Mouse (Mus musculus): ENCODE data around the gene Iqsec1. TPM values are rescaled to one million over a fixed set of nuclear protein-coding genes. Genes with fewer than 3 reads are reported as not detected.

Iqsec1 gene
- total RNA-seq, 2 experiments from 2014 or later = 207 to 221 TPM

DNA sequence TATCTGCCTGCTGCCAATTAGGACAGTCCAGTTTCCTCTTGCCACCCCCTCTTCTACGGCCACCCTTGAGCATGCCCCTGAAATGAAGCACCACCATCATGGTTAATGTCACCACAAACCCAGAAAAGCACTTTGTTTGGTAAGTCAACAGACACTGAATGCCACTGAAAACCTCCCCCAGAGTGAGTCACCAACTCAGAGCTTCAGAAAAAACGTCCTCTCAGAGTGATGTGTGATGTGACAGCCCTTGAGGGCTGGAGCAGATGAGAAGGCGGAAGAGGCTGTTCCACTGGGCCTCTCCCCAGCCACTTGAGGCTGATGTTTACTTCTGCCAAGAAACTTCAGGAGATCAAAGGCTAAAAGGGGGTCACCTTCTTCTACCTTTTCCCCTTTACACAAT is 4.4 kb downstream of the Iqsec1 start:
- intact Hi-C loops (cut with DNase I) = no loop called here
- no peak for DNase-seq (ENCODE audit: extremely low spot score in 1 of 2, low spot score in 2 of 2)

DNA sequence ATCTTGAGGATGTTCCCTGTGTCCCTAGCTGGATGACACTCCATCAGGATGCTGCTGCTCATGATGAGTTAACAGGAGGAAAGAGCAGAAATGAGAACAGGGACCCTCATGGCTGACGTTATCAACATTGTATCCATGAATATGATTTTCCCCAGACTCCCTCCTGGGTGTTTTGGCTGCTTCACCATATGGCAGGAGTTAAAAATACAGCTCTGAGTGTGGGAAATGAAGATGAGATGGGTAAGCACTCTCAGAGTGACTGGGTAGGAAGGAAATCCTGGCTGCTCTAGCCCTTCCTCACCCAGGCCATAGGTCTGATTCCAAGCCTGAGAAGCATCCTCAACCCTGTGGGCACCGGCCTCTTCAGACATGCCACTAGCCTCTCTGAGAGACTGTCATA is 14.2 kb downstream of the Iqsec1 start:
- intact Hi-C loops (cut with DNase I) = no loop called here
- DNase-seq (ENCODE audit: extremely low spot score in 1 of 2, low spot score in 2 of 2) = no peak

DNA sequence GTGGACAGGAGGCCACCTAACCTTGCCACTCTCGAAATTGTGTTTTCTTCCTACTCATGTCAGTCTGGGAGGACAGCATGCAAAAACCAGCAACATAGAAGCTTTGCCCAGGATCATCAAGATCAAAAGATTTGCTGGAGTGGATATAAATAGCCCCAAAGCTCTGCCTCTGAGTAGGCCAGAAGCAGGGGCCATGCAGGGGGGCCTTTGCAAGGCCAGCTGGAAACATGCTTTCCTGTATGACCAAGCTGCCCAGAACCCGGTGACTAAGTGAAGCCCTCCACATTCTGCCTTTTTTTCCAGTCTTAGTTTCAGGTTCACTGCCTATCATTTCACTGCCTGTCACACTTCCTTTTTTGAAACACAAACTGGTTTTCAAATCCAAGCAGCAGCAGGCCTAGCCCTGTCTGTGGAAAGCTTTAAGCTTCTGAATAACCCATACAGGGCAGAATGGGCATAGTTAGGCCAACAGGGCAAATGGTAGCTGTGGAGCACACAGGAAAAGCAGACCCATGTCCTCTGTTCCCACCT is 19.1 kb downstream of the Iqsec1 start:
- intact Hi-C loops (cut with DNase I) = no loop called here
- no peak for DNase-seq (ENCODE audit: extremely low spot score in 1 of 2, low spot score in 2 of 2)

DNA sequence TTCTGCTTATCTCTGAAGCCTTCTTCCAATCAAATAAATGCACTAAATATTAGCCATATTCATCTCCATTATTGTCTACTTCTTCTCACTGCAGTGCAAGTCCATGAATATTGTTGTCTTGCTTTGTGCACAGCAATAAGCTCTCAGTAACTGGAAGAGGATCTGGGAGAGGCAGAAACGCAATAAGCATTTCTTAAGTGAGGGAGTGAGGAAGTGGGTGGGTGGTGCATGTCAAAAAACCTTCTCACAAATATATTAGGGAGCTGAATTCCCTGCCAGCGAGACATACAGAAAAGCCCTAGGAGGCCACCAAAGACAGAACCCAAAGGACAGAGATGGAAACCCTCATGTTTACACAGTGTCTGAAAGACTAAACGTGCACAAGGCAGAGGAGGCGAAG is 35.1 kb downstream of the Iqsec1 start:
- DNase-seq (ENCODE audit: extremely low spot score in 1 of 2, low spot score in 2 of 2) = no peak
- intact Hi-C loops (cut with DNase I) = no loop called here

DNA sequence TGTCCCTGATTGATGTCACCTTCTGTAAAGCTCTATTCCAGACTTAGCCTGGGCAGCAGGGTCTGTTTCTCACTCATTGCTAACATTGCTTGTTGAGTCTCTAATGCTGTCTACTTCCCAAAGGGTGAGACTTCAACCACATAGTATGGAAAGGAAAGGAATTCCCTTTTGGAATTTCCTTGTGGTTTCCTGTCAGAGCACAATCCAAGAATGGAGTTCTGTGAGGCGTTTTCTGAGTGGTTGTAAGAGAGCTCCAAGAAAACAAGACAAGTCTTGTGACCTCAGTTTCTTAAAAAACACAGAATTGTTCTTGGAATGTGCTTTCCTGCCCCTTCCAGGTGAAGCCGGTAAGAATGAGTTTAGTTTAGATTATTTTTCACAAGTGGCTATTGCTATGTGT is 37.5 kb downstream of the Iqsec1 start:
- no peak for DNase-seq (ENCODE audit: extremely low spot score in 1 of 2, low spot score in 2 of 2)
- intact Hi-C loops (cut with DNase I) = no loop called here

DNA sequence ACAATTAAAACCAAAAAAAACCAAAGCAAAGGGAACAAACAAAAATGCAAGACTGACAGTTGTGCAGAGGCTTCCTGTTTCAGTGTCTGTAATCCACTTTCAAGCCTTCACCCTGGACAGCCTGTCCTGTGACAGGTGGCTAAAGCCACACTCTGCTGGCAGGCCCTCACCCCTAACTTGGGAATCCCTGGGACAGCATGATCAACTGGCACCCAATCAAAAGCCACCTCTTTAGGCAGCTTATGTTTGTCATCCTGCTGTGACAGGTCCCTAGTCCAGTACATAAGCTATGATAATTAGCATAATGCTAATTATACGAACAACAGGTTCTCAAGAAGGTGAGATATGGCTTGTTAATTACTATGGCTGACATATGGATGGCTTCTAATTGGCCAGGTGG is 40.4 kb downstream of the Iqsec1 start:
- DNase-seq (ENCODE audit: extremely low spot score in 1 of 2, low spot score in 2 of 2) = no peak
- intact Hi-C loops (cut with DNase I) = no loop called here

DNA sequence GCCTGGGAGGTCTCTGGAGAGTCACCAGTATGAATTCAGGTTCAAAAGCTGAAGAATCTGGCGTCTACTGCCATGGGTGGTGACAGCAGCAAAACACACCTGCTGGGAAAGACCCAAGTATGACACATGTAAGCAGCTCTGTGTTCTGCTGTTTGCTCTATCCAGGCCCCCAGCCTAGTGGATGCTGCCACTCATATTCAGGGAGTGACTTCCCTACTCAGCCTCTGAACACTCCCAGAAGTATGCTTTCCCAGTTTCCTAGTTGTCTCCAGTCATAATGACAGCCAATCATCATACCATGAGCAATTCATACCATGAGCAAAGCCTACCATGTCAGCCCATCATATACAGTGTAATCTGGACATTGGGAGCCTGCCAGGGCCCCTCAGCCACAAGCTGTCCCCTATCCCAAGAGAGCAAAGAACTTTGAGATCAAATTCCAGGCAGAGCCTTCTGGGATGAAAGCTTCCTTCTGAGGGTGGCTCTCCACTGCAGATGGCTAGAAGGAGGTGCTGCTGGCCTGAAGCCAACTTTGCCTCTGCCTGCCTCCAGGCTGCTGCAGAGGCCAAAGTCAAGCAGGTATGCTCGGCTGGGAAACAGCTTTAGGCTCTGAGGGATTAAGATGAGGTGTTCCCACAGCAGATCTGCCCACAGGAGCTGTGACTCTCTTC is 42.8 kb downstream of the Iqsec1 start:
- intact Hi-C loops (cut with DNase I) = no loop called here
- DNase-seq (ENCODE audit: extremely low spot score in 1 of 2, low spot score in 2 of 2) = peak in 1 of 2 experiments; percentile 71

DNA sequence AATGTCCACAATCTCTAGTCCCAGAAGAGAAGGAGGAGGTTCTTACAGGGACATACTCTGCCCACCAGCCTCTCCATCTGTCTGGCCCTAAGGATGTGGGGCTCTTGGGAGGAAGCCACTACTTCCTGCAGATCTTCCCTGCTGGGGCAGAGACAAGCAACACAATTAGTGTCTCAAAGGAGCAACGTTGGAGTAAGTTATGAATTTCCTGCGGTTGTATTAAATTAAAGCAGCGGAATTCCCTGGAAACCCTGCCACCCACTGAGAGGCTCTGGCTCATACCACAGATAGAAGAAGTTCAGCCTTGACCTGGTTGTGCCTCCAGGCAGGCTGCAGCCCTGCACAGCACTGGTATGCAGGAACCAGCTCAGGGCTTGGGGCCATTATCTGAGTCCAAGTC is 47.2 kb downstream of the Iqsec1 start:
- peak in 1 of 2 experiments; percentile 66 for DNase-seq (ENCODE audit: extremely low spot score in 1 of 2, low spot score in 2 of 2)
- intact Hi-C loops (cut with DNase I) = no loop called here

DNA sequence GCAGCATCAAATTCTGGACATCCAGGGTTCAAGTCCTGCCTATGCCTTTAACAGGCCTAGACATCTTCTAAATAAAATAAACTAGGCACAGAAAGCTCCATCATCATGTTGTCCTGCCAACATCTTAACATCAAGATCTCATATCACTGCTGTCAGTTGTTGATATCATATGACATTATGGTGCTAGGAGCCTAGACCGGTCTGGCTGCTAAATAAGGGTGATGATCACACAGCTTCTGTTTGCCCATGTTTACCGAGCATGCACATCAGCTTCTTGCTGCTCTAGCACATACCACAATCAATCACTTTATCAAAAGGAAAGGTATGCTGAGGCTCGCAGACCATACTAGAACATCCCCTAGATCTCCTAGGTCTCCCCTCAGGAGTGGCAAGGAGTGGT is 54.8 kb downstream of the Iqsec1 start:
- DNase-seq (ENCODE audit: extremely low spot score in 1 of 2, low spot score in 2 of 2) = no peak

DNA sequence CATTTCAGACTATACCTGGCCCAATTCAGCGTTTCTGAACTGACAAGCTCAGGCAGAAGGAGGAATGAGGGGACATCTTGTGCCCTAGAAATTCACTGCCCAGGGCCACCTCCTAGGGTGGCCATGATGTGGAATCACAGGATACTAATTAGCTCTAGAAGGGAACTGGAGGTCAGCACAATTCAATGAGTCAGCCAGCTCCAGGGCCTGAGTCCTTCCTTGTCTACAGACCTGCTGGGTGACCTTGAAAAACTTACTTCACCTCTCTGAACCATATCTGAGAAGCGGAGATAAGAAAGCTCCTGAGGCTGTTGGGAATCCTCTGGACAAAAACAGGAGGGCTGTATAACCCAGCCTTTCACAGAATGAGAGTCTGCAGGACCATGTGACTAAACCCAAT is 59.7 kb downstream of the Iqsec1 start:
- intact Hi-C loops (cut with DNase I) = loop anchor here (5.0 kb wide), 1 partner anchor 58 kb away; the partner anchor contains the start of gene Iqsec1
- DNase-seq (ENCODE audit: extremely low spot score in 1 of 2, low spot score in 2 of 2) = no peak

More for the DNA sequence above, 54.8 kb downstream of the Iqsec1 start:
- intact Hi-C loops (cut with DNase I) = no loop called here

DNA sequence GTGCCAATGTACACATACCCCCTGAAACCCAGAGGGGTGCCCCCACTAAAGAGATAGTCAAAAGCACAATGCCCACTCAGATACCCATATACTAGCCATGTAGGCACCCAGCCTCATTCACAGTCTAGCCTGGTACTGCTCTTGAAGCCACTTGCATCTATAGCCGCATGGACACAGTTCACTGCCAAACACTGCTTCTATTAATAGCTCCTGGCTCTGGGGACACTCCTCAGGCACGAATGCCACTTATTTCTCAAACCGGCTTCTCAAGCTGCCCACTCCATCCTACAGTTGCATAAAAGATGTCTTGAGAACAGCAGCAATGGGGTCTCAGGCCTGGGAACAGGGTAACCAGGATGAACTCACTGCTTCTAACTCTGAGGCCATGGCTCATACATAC is 63.0 kb downstream of the Iqsec1 start:
- intact Hi-C loops (cut with DNase I) = loop anchor here (5.0 kb wide), 1 partner anchor 62 kb away; the partner anchor contains the start of gene Iqsec1
- no peak for DNase-seq (ENCODE audit: extremely low spot score in 1 of 2, low spot score in 2 of 2)

DNA sequence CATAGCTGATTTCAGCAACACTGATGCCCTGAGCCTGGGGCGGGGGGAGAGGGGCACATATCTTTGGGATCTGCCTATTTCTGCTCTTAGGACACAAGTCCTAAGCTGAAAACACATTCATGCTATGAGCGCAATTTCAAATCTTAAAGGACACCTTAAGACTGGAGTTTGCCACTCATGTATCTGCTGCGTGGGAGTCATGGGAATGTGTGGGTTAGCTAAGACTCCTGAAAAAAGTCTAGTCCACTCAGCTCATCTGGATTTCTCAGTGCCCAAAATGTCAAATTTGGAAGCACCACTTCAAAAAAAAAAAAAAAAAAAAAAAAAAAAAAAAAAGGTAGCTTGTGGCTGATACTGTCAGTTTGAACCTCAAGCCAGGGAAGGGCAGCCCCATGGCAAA is 63.7 kb downstream of the Iqsec1 start:
- intact Hi-C loops (cut with DNase I) = loop anchor here (5.0 kb wide), 1 partner anchor 63 kb away; the partner anchor contains the start of gene Iqsec1
- DNase-seq (ENCODE audit: extremely low spot score in 1 of 2, low spot score in 2 of 2) = no peak

DNA sequence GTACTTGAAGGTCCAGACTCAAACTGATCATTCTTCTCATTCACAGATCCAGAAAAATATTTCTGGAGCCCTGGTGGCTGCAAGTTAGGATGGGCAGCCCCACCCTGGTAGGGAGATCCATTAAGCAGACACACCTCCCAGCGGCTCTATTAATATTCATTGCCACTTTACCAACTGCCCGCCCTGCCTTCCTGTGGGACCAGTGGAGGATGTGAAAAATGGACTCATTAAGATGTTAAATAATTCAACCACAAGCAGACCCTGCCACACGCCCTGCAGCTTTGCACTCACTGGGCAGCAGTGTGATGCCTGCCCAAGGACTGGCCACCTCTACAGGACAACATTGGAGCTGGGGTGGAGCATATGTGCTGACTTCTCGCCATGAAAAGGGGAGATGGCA is 64.1 kb downstream of the Iqsec1 start:
- intact Hi-C loops (cut with DNase I) = no loop called here
- no peak for DNase-seq (ENCODE audit: extremely low spot score in 1 of 2, low spot score in 2 of 2)

DNA sequence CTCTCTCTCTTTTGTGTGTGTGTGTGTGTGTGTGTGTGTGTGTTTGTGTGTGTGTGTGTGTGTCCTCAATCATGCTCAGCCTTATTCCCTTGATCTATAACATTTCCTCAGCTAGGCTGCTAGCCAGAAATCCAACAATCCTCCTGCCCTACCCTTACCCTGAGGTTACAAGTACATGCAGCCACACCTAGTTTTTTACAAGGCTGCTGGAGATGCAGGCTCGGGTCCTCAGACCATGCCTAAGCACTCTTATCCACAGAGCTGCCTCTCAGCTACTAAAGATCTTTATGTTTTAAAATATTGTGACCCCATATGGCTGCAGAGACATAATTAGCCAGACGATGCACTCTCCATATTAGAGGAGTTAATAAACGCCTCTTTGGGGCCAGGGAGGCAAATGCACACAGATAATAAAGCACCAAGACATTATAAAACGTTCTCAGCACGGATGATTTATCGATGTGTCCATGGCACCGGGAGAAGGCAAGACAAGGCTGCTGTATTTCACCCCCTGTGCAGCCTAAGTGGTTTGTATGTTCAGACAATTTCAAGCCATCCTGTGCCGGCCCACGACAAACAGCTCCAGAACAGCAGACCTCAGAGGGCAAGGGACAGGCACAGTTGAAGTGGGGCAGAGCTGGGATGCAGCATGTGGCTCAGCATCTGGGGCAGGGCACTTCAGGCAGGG is 67.1 kb downstream of the Iqsec1 start:
- intact Hi-C loops (cut with DNase I) = no loop called here
- DNase-seq (ENCODE audit: extremely low spot score in 1 of 2, low spot score in 2 of 2) = no peak

DNA sequence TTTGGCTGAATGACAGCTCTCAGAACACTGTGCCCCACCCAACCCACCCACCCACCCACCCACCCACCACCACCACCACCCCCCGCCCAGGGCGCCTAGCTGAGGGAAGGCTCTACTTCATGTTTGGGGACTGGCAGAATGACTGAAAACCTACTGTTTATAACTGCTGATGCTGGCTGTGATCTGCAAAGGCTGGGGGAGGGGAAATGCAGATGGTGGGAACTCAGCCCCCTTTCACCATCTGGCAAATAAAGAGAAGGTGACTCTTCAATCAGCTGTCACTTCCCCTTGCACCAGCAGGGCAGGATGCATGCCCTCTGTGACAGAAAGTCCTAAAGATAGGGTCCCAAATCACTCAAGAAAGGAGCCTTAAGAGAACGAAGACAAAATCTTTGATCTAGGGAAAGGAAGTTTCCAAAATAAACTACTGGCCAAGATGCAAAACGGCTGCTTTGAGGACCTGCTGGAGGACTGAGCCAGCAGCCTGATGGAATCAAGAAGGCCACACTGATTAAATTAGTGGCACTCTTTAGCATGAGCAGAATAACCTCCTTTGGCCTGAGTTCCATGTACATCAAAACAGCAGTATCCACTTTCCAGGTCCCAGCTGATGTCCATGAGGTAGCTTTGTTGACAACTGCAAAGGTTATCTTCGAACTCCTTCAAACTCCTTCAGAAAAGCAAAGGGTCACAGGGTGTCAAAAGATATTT is 67.8 kb downstream of the Iqsec1 start:
- no peak for DNase-seq (ENCODE audit: extremely low spot score in 1 of 2, low spot score in 2 of 2)
- intact Hi-C loops (cut with DNase I) = no loop called here

DNA sequence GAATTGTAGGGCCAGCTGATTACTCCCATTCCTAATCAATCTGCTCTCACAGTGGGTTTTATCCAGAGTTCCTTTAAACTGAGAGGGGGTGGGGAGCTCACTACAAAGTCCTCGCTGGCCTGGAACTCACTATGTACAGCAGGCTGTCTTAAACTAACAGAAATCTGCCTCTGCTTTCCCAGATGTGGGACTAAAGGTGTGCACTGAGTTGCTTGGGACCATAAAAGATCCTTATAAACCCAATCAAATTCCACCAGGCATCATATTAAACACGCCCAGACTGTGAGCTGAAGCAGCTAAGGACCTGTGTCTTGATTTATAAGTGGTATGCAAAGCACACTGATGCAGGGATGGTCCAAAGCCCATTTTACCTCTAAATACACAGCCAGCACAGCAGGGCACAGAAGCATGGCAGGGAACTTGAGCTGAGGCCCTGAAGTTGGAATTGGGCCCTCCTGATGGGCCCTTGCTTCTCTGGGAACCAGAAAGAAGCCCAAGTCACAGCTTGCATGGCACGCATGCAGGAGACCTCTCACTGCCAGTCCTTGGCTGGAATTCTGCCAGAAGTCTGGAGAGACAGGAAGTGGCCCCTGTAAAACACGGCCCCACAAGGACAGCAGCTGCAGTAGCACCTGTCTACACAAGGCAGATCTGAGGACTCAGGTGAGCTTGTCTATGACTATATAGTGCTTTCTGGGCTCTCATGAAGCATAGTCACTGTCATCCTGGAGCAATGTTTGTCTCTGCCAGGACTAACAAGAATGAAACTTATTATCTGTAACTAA is 68.7 kb downstream of the Iqsec1 start:
- intact Hi-C loops (cut with DNase I) = no loop called here
- peak in 1 of 2 experiments; percentile 38 for DNase-seq (ENCODE audit: extremely low spot score in 1 of 2, low spot score in 2 of 2)

DNA sequence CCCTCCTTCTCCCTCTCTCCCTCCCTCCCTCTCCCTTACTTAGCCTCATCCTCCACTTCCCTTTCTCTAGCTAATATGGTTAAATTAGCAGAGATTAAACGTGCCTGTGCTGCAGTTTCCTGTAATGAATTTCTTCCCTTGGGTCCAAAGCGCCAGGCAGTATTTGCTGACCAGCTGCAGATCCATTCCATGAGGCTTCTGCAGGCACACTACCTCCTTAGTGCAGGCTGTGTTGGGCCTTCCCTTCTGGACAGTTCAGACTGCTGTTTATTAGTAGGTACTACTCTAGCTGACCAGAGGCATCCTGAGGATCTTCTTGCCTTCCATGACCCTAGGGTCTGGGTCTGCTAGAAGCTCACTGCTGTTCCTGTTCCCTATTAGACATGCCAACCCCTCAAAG is 72.9 kb downstream of the Iqsec1 start:
- no peak for DNase-seq (ENCODE audit: extremely low spot score in 1 of 2, low spot score in 2 of 2)
- intact Hi-C loops (cut with DNase I) = no loop called here

DNA sequence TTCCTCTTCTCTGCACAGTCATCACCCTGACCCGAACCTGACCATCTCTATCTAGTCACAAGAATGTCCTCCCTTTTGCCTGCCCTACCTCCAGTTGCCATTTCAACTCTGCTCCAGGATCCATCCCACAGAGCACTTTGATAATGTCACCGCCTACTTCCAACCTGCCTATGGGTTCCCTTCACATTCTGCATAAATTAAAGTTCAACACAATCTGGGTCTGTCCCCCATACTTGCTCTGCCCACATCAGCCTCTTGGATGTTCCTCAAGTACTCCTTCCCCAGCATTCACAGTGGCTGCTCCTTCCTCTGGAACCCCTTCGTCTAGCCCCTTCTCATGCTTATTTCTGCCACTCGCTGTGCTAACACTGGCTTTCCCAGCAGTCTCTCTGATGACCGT is 74.7 kb downstream of the Iqsec1 start:
- DNase-seq (ENCODE audit: extremely low spot score in 1 of 2, low spot score in 2 of 2) = no peak

DNA sequence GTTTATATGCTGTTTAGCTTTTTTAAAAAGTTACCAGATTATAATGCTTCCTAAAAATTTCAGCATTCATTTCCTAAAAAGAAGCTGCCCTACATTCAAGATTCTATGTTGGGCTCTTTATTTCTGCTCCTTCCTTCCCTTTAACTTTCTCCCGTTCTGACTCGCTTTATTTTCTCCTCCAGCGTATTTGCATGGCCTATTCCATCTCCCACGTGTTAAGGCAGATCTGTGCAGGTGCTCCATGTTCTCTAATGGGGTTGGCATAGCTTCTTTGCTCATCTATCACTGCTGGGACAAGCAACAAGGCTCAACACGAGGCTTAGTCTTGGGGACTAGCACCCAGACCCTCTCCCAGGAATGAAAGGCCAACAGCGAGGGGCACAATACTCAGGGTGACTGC is 75.7 kb downstream of the Iqsec1 start:
- DNase-seq (ENCODE audit: extremely low spot score in 1 of 2, low spot score in 2 of 2) = no peak
- intact Hi-C loops (cut with DNase I) = no loop called here

More for the DNA sequence above, 74.7 kb downstream of the Iqsec1 start:
- intact Hi-C loops (cut with DNase I) = no loop called here

All from left cerebral cortex, postnatal 10 days (tissue).